9 mouse cellular contexts compared by ENCODE assay signal in the genomic region with DNA sequence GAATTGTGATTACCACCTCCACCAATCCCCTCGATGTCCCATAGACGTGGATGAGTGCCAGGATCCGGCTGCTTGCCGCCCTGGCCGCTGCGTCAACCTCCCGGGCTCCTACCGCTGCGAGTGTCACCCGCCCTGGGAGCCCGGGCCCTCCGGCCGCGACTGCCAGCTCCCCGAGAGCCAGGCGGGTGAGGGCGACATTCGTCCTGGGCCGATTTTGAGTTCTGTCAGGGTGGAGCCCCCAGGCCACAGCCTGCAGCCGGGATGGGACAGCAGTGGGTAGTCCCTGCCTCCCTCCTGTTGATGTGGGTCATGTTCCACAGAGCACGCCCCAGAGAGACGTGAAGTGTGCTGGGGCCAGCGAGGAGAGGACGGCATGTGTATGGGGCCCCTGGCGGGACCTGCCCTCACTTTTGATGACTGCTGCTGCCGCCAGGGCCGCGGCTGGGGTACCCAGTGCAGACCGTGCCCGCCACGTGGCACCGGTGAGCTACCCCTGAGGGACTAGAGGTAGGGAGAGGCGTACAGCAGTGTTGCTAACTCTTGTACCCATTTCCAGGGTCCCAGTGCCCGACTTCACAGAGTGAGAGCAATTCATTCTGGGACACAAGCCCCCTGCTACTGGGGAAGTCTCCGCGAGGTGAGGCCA. TPM values are rescaled to one million over a fixed set of nuclear protein-coding genes. Genes with fewer than 3 reads are reported as not detected.
DNase-seq lines count a peak whose midpoint lies in the region; ATAC-seq and TF ChIP-seq lines count a peak whose summit lies in the region.
"Had no signal": no experiment of that assay in that cellular context is flagged by ENCODE, and none has a peak within 500 bp of the region (broad histone marks: within the 10 kb centered on the region; RNA-seq: fewer than 3 reads in every experiment).

No protein-coding gene starts in this region.

- WGBS in liver, embryonic 11.5 days = 26% methylated on average over 36 of the region's 36 CpGs
- 16% methylated on average over 36 of the region's 36 CpGs for WGBS in forebrain, embryonic 15.5 days
- 40% methylated on average over 35 of the region's 36 CpGs for WGBS in intestine, postnatal 0 days
- WGBS in neural tube, embryonic 12.5 days = 11% methylated on average over 36 of the region's 36 CpGs

- no peaks in the 10 kb centered on the region for H3K9me3 ChIP-seq in liver, embryonic 11.5 days (ENCODE audit: control insufficient read depth, low read length)
- no peaks in the 10 kb centered on the region for H3K9me3 ChIP-seq in forebrain, embryonic 15.5 days
- no peaks in the 10 kb centered on the region for H3K9me3 ChIP-seq in intestine, postnatal 0 days (ENCODE audit: control insufficient read depth)
- H3K9me3 ChIP-seq in neural tube, embryonic 12.5 days = no peaks in the 10 kb centered on the region

- TF ChIP-seq CTCF in intestine, postnatal 0 days (IDR thresholded peaks at IDR 0.05; ENCODE audit: low read depth) = no peak

- peaks cover 52% of the 10 kb centered on the region for H3K27me3 ChIP-seq in liver, embryonic 11.5 days (replicated peaks; ENCODE audit: control insufficient read depth, insufficient read depth, low read length)
- H3K27me3 ChIP-seq in forebrain, embryonic 15.5 days = peaks cover 25% of the 10 kb centered on the region; the same call in 1 of the 2 replicates
- 0 out of 2 replicates have a peak, but pooled peaks cover 6% of the 10 kb centered on the region for H3K27me3 ChIP-seq in intestine, postnatal 0 days (replicated peaks; ENCODE audit: control insufficient read depth, insufficient read depth, low read length)
- peaks cover 64% of the 10 kb centered on the region for H3K27me3 ChIP-seq in neural tube, embryonic 12.5 days (replicated peaks)

- peak overlapping the region; percentile 27; the same call in 1 of the 2 replicates for H3K4me3 ChIP-seq in liver, embryonic 11.5 days (ENCODE audit: low read depth, low read length)
- 0 out of 2 replicates have a peak overlapping the region, but pooled peaks have one; percentile 2 for H3K4me3 ChIP-seq in forebrain, embryonic 15.5 days
- no peak overlapping the region for H3K4me3 ChIP-seq in intestine, postnatal 0 days (ENCODE audit: low read depth, low read length)
- peak overlapping the region; percentile 8; the same call in 1 of the 2 replicates for H3K4me3 ChIP-seq in neural tube, embryonic 12.5 days

- H3K36me3 ChIP-seq in liver, embryonic 11.5 days (ENCODE audit: control insufficient read depth, insufficient read depth, low read length) = peaks cover 22% of the 10 kb centered on the region
- H3K36me3 ChIP-seq in forebrain, embryonic 15.5 days = peaks cover 45% of the 10 kb centered on the region
- H3K36me3 ChIP-seq in intestine, postnatal 0 days (ENCODE audit: control insufficient read depth, insufficient read depth) = peaks cover 60% of the 10 kb centered on the region
- peaks cover 51% of the 10 kb centered on the region for H3K36me3 ChIP-seq in neural tube, embryonic 12.5 days

- H3K9ac ChIP-seq in liver, embryonic 11.5 days (ENCODE audit: low read depth, low read length) = peak overlapping the region; percentile 30; the same call in 1 of the 2 replicates
- H3K9ac ChIP-seq in forebrain, embryonic 15.5 days (replicated peaks) = peak overlapping the region; percentile 13; the same call in 1 of the 2 replicates
- H3K9ac ChIP-seq in intestine, postnatal 0 days (ENCODE audit: low read depth, low read length) = no peak overlapping the region
- H3K9ac ChIP-seq in neural tube, embryonic 12.5 days = peak overlapping the region; percentile 51

- H3K4me2 ChIP-seq in liver, embryonic 11.5 days = peak overlapping the region; percentile 60
- H3K4me2 ChIP-seq in forebrain, embryonic 15.5 days (replicated peaks) = peak overlapping the region; percentile 30
- peak overlapping the region; percentile 37 for H3K4me2 ChIP-seq in intestine, postnatal 0 days (replicated peaks; ENCODE audit: low read depth)
- H3K4me2 ChIP-seq in neural tube, embryonic 12.5 days (replicated peaks) = peak overlapping the region; percentile 49

- H3K4me1 ChIP-seq in liver, embryonic 11.5 days (replicated peaks; ENCODE audit: control insufficient read depth, insufficient read depth, low read length) = peaks cover 9% of the 10 kb centered on the region
- peaks cover 12% of the 10 kb centered on the region for H3K4me1 ChIP-seq in forebrain, embryonic 15.5 days
- no peaks in the 10 kb centered on the region for H3K4me1 ChIP-seq in intestine, postnatal 0 days (replicated peaks; ENCODE audit: control insufficient read depth, insufficient read depth, low read length)
- peaks cover 11% of the 10 kb centered on the region for H3K4me1 ChIP-seq in neural tube, embryonic 12.5 days

- H3K27ac ChIP-seq in liver, embryonic 11.5 days (ENCODE audit: low read depth, low read length) = no peak overlapping the region
- no peak overlapping the region for H3K27ac ChIP-seq in forebrain, embryonic 15.5 days (replicated peaks)
- no peak overlapping the region for H3K27ac ChIP-seq in intestine, postnatal 0 days (ENCODE audit: low read depth, low read length)
- H3K27ac ChIP-seq in neural tube, embryonic 12.5 days = no peak overlapping the region

- no peak for DNase-seq in liver, embryonic 11.5 days (ENCODE audit: low spot score)
- no peak for DNase-seq in liver
- DNase-seq in layer of hippocampus, adult 9-11 months = no peak
- DNase-seq in frontal cortex, adult 2 months (ENCODE audit: extremely low spot score in 1 of 2, low spot score in 1 of 2) = no peak
- DNase-seq in frontal cortex, postnatal 14 days (ENCODE audit: low spot score in 2 of 2) = no peak
- DNase-seq: adrenal gland, adult 2 months had no signal

- ATAC-seq in liver, embryonic 11.5 days (replicated peaks; ENCODE audit: low FRiP score) = 0 out of 2 replicates have a peak, but pooled peaks have one; percentile 29
- ATAC-seq in forebrain, embryonic 15.5 days (replicated peaks) = peak; percentile 13; the same call in 1 of the 2 replicates
- ATAC-seq in intestine, postnatal 0 days = no peak
- ATAC-seq in neural tube, embryonic 12.5 days (ENCODE audit: low FRiP score, low read depth) = no peak

RNA-seq across cellular contexts. Expression of gene Scyl1, which starts 14.1 kb away (rescaled TPM):
- 57.1 and 58.6 TPM in 2 replicates for polyA plus RNA-seq in liver, embryonic 11.5 days (2014; fragmentation: Nextera tagmentation; extraction: Ambion mirVana)
- 66.9 and 67.9 TPM in 2 replicates for polyA plus RNA-seq in forebrain, embryonic 15.5 days (2015; fragmentation: Nextera tagmentation; extraction: Ambion mirVana)
- polyA plus RNA-seq in intestine, postnatal 0 days (2015; fragmentation: Nextera tagmentation; extraction: Ambion mirVana) = 43.8 and 48.8 TPM in 2 replicates
- polyA plus RNA-seq in neural tube, embryonic 12.5 days (2016; fragmentation: Nextera tagmentation; extraction: Ambion mirVana) = 66.1 and 70.4 TPM in 2 replicates
- polyA plus RNA-seq in frontal cortex, adult 2 months (2012; rRNA removed) = 111 and 120 TPM in 2 replicates

RNA-seq across cellular contexts. Expression of gene Ltbp3, which starts 16.4 kb away (rescaled TPM):
- polyA plus RNA-seq in liver, embryonic 11.5 days (2014; fragmentation: Nextera tagmentation; extraction: Ambion mirVana) = 4.1 and 4.6 TPM in 2 replicates
- 10.6 and 14.3 TPM in 2 replicates for polyA plus RNA-seq in forebrain, embryonic 15.5 days (2015; fragmentation: Nextera tagmentation; extraction: Ambion mirVana)
- 11.9 and 15.6 TPM in 2 replicates for polyA plus RNA-seq in intestine, postnatal 0 days (2015; fragmentation: Nextera tagmentation; extraction: Ambion mirVana)
- polyA plus RNA-seq in neural tube, embryonic 12.5 days (2016; fragmentation: Nextera tagmentation; extraction: Ambion mirVana) = 10.6 and 12.6 TPM in 2 replicates
- polyA plus RNA-seq in frontal cortex, adult 2 months (2012; rRNA removed) = 81.5 and 87.8 TPM in 2 replicates

RNA-seq across cellular contexts. Expression of gene Fam89b, which starts 27.7 kb away (rescaled TPM):
- 47.5 and 49.8 TPM in 2 replicates for polyA plus RNA-seq in liver, embryonic 11.5 days (2014; fragmentation: Nextera tagmentation; extraction: Ambion mirVana)
- 190 and 200 TPM in 2 replicates for polyA plus RNA-seq in forebrain, embryonic 15.5 days (2015; fragmentation: Nextera tagmentation; extraction: Ambion mirVana)
- 48.5 and 48.9 TPM in 2 replicates for polyA plus RNA-seq in intestine, postnatal 0 days (2015; fragmentation: Nextera tagmentation; extraction: Ambion mirVana)
- polyA plus RNA-seq in neural tube, embryonic 12.5 days (2016; fragmentation: Nextera tagmentation; extraction: Ambion mirVana) = 193 and 195 TPM in 2 replicates
- polyA plus RNA-seq in frontal cortex, adult 2 months (2012; rRNA removed) = 56.1 and 65.8 TPM in 2 replicates

RNA-seq across cellular contexts. Expression of gene Ehbp1l1, which starts 31.0 kb away (rescaled TPM):
- polyA plus RNA-seq in liver, embryonic 11.5 days (2014; fragmentation: Nextera tagmentation; extraction: Ambion mirVana) = 64.9 and 67.1 TPM in 2 replicates
- 11.1 and 13.3 TPM in 2 replicates for polyA plus RNA-seq in forebrain, embryonic 15.5 days (2015; fragmentation: Nextera tagmentation; extraction: Ambion mirVana)
- polyA plus RNA-seq in intestine, postnatal 0 days (2015; fragmentation: Nextera tagmentation; extraction: Ambion mirVana) = 49.8 and 51.0 TPM in 2 replicates
- polyA plus RNA-seq in neural tube, embryonic 12.5 days (2016; fragmentation: Nextera tagmentation; extraction: Ambion mirVana) = 10.1 and 10.5 TPM in 2 replicates
- 16.8 and 18.8 TPM in 2 replicates for polyA plus RNA-seq in frontal cortex, adult 2 months (2012; rRNA removed)

RNA-seq across cellular contexts. Expression of gene Kcnk7, which starts 52.9 kb away (rescaled TPM):
- 0.14 TPM in 1 of 2 replicates, not detected in the other for polyA plus RNA-seq in liver, embryonic 11.5 days (2014; fragmentation: Nextera tagmentation; extraction: Ambion mirVana)
- 0.33 TPM in 1 of 2 replicates, not detected in the other for polyA plus RNA-seq in forebrain, embryonic 15.5 days (2015; fragmentation: Nextera tagmentation; extraction: Ambion mirVana)
- polyA plus RNA-seq in intestine, postnatal 0 days (2015; fragmentation: Nextera tagmentation; extraction: Ambion mirVana) = 0.12 and 0.21 TPM in 2 replicates
- polyA plus RNA-seq in neural tube, embryonic 12.5 days (2016; fragmentation: Nextera tagmentation; extraction: Ambion mirVana) = 0.19 TPM in 2 replicates
- polyA plus RNA-seq in frontal cortex, adult 2 months (2012; rRNA removed) = 0.22 and 0.27 TPM in 2 replicates
- polyA plus RNA-seq: adrenal gland, adult 2 months had no signal

Comparison
In these comparisons a context has a peak if more than half of its experiments do, and no peak if none do; other contexts are left out.
1. ATAC-seq: peak in liver, embryonic 11.5 days (single experiment) and forebrain, embryonic 15.5 days (single experiment); none in intestine, postnatal 0 days (single experiment) and neural tube, embryonic 12.5 days (single experiment).
2. Peak in every context shown above with its lines, with median percentiles within 50 percentile points of each other: H3K4me2 ChIP-seq.